Mouse (Mus musculus) heart, embryonic 11.5 days (tissue): Measurements from ENCODE around the gene Il12rb1. TPM values are rescaled to one million over a fixed set of nuclear protein-coding genes. Genes with fewer than 3 reads are reported as not detected.
A peak's percentile ranks its signal among the peaks of the same experiment; 100 is the strongest.

ENCODE experiments used
- ATAC-seq: fragments of 200-750 bp; cut with Nextera tagmentation; replicated peaks from 2 replicates; pipeline ENCODE4 v1.8.0; 2017; ENCODE audit warnings: moderate library complexity; ENCODE audit not compliant: insufficient number of reproducible peaks, low FRiP score, low TSS enrichment
- H3K27ac ChIP-seq: fragments of 300-500 bp; sonication (generic); 2 replicates; pipeline ENCODE4 v1.5.1; 2014; ENCODE audit warnings: mild to moderate bottlenecking, low read depth, low read length
- H3K27me3 ChIP-seq: fragments of 300-500 bp; sonication (generic); 2 replicates; pipeline ENCODE4 v1.6.1; 2014; ENCODE audit warnings: mild to moderate bottlenecking, low read length, mixed read lengths; ENCODE audit not compliant: control insufficient read depth, insufficient read depth
- H3K36me3 ChIP-seq: fragments of 300-500 bp; sonication (generic); 2 replicates; pipeline ENCODE4 v1.6.1; 2014; ENCODE audit warnings: mild to moderate bottlenecking, low read length, moderate library complexity, mixed read lengths; ENCODE audit not compliant: control insufficient read depth, insufficient read depth
- H3K4me1 ChIP-seq: fragments of 300-500 bp; sonication (generic); 2 replicates; pipeline ENCODE4 v1.6.1; 2014; ENCODE audit warnings: low read length; ENCODE audit not compliant: control insufficient read depth, insufficient read depth
- H3K4me2 ChIP-seq: fragments of 300-500 bp; sonication (generic); 2 replicates; pipeline ENCODE4 v1.6.1; 2014; ENCODE audit warnings: mild to moderate bottlenecking, moderate library complexity
- H3K4me3 ChIP-seq: fragments of 300-500 bp; sonication (generic); 2 replicates; pipeline ENCODE4 v1.5.1; 2014; ENCODE audit warnings: low read depth, low read length
- H3K9ac ChIP-seq: fragments of 300-500 bp; sonication (generic); 2 replicates; pipeline ENCODE4 v1.6.1; 2014; ENCODE audit warnings: mild to moderate bottlenecking, low read depth, low read length, moderate library complexity
- H3K9me3 ChIP-seq: fragments of 300-500 bp; sonication (generic); replicated peaks from 2 replicates; pipeline ENCODE4 v1.6.1; 2016; ENCODE audit warnings: low read length; ENCODE audit not compliant: control insufficient read depth
- WGBS: fragments of 180-500 bp; shearing (Covaris S2); extraction: QIAGEN DNeasy Blood & Tissue Kit; methylation state at CpG from one replicate; pipeline ENCODE4 v1.1.7; 2014; ENCODE audit not compliant: insufficient replicate concordance; 5-methylcytosine and 5-hydroxymethylcytosine counted together
- polyA plus RNA-seq: library from polyadenylated mRNA; unstranded; fragments of >200 nt; fragmentation: Nextera tagmentation; extraction: Ambion mirVana; gene quantifications from 2 replicates; pipeline ENCODE4 v1.2.1, GENCODE M21; 2014

Gene Il12rb1
- polyA plus RNA-seq, 1 experiment from 2014 or later = not detected

GRCm38 (mm10) chr8:70770748-70771147 is 37.5 kb upstream of the Il12rb1 start:
- Histone ChIP-seq H3K4me3 (no peak overlapping the region), H3K4me1 (peaks cover 25% of the 10 kb centered on the region), H3K27ac (no peak overlapping the region), H3K27me3 (peaks cover 2% of the 10 kb centered on the region; the same call in 1 of the 2 replicates), H3K9ac (no peak overlapping the region), H3K9me3 (no peaks in the 10 kb centered on the region), H3K36me3 (peaks cover 17% of the 10 kb centered on the region), H3K4me2 (no peak overlapping the region)
- no peak for ATAC-seq
- 90% methylated on average over 13 of the region's 13 CpGs for WGBS

- H3K4me2 ChIP-seq = no peak overlapping the region
- peaks cover 17% of the 10 kb centered on the region for H3K36me3 ChIP-seq
- peaks cover 2% of the 10 kb centered on the region; the same call in 1 of the 2 replicates for H3K27me3 ChIP-seq
- H3K4me1 ChIP-seq = peaks cover 23% of the 10 kb centered on the region
- 85% methylated on average over 7 of the region's 7 CpGs for WGBS
- no peak for ATAC-seq
- H3K4me3 ChIP-seq = no peak overlapping the region
- no peak overlapping the region for H3K27ac ChIP-seq
- no peak overlapping the region for H3K9ac ChIP-seq
- no peaks in the 10 kb centered on the region for H3K9me3 ChIP-seq
Observed at GRCm38 (mm10) chr8:70771217-70771616, 37.0 kb upstream of the Il12rb1 start.

- Histone ChIP-seq H3K9ac (no peak overlapping the region), H3K27ac (no peak overlapping the region), H3K4me2 (no peak overlapping the region), H3K36me3 (peaks cover 17% of the 10 kb centered on the region), H3K4me3 (no peak overlapping the region), H3K4me1 (peaks cover 15% of the 10 kb centered on the region), H3K27me3 (peaks cover 2% of the 10 kb centered on the region; the same call in 1 of the 2 replicates), H3K9me3 (no peaks in the 10 kb centered on the region)
- no peak for ATAC-seq
- WGBS = 95% methylated on average over 13 of the region's 13 CpGs
Observed at GRCm38 (mm10) chr8:70772075-70772474, 36.2 kb upstream of the Il12rb1 start.

- Histone ChIP-seq H3K4me2 (no peak overlapping the region), H3K27ac (no peak overlapping the region), H3K36me3 (peaks cover 17% of the 10 kb centered on the region), H3K27me3 (0 out of 2 replicates have a peak, but pooled peaks cover under 1% of the 10 kb centered on the region), H3K4me1 (peaks cover 19% of the 10 kb centered on the region), H3K9ac (no peak overlapping the region), H3K4me3 (no peak overlapping the region), H3K9me3 (no peaks in the 10 kb centered on the region)
- no peak for ATAC-seq
- WGBS = 83% methylated on average over 9 of the region's 9 CpGs
Observed at GRCm38 (mm10) chr8:70772890-70773289, 35.4 kb upstream of the Il12rb1 start.

GRCm38 (mm10) chr8:70773410-70773809 is 34.8 kb upstream of the Il12rb1 start:
- no peak overlapping the region for H3K27ac ChIP-seq
- H3K4me2 ChIP-seq = no peak overlapping the region
- H3K36me3 ChIP-seq = peaks cover 15% of the 10 kb centered on the region
- peaks cover 24% of the 10 kb centered on the region for H3K4me1 ChIP-seq
- no peak overlapping the region for H3K9ac ChIP-seq
- WGBS = 82% methylated on average over 5 of the region's 5 CpGs
- no peak for ATAC-seq
- H3K4me3 ChIP-seq = no peak overlapping the region
- H3K9me3 ChIP-seq = no peaks in the 10 kb centered on the region
- H3K27me3 ChIP-seq = no peaks in the 10 kb centered on the region

DNA sequence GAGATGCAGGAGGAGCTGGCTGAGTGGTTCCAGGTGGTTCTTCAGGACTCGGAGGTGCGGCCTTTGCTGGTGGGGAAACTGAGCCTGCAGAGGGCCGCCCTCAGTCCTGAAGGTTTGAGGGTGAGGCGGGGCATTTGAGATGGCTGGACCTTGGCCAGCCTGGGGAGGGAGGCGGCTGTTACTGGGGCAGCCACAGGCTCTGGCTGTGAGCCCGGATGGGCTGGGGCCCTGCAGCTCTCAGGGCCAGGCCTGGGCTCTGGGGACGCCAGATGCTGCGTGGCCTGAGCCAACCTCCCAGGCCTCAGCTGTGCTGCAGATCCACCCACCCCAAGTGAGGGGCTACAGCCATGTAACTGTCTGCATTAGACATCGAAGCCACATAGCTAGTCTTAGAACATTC is 34.4 kb upstream of the Il12rb1 start:
- Histone ChIP-seq H3K4me3 (no peak overlapping the region), H3K4me2 (no peak overlapping the region), H3K4me1 (peaks cover 24% of the 10 kb centered on the region), H3K27ac (no peak overlapping the region), H3K9ac (peak overlapping the region; percentile 39; the same call in 1 of the 2 replicates), H3K36me3 (peaks cover 10% of the 10 kb centered on the region), H3K9me3 (no peaks in the 10 kb centered on the region), H3K27me3 (no peaks in the 10 kb centered on the region)
- no peak for ATAC-seq
- WGBS = 74% methylated on average over 9 of the region's 9 CpGs

DNA sequence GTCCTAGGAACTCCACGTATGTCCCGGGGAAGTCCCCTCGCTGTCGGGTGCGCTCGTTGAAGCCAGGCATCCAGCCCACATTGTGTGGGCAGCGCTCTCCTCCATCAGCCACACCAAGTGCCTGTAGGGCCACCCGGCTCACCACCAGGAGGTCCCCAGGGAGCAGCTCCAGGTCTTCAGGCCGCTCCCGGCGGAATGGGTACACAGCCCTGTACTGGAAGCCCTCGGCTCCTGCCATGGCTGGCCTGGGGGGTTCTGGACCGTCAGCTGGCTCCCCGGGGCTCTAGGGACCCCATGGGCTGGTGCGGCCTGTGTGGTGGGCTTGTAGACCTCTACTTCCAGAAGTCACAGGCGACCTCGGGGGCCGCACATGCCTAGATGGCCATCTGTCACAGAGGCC is 33.5 kb upstream of the Il12rb1 start:
- H3K4me2 ChIP-seq = no peak overlapping the region
- H3K9me3 ChIP-seq = no peaks in the 10 kb centered on the region
- peaks cover 10% of the 10 kb centered on the region for H3K36me3 ChIP-seq
- no peak overlapping the region for H3K27ac ChIP-seq
- peaks cover 24% of the 10 kb centered on the region for H3K4me1 ChIP-seq
- ATAC-seq = no peak
- no peak overlapping the region for H3K4me3 ChIP-seq
- no peaks in the 10 kb centered on the region for H3K27me3 ChIP-seq
- no peak overlapping the region for H3K9ac ChIP-seq
- WGBS = 93% methylated on average over 18 of the region's 18 CpGs

DNA sequence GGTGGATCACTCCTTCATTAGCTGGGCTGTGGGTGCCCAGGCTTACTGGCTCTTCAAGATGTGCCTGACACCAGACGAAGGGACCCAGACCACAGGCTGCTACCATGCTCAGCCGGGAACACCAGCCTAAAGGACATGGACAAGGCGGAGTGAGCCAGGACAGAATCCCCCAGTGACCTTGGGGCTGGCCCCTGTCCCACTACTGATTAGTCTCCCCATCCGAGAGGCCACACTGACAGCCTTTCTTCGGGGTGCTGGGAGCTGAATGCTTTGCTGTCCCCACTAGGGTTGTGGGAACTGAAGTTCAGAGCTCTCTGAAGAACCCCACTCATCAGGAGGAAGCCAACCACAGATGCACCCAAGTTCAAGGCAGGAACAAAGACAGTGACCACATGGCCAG is 33.0 kb upstream of the Il12rb1 start:
- H3K4me2 ChIP-seq = peak overlapping the region; percentile 94
- H3K36me3 ChIP-seq = peaks cover 10% of the 10 kb centered on the region
- no peak for ATAC-seq
- H3K27ac ChIP-seq = no peak overlapping the region
- no peaks in the 10 kb centered on the region for H3K27me3 ChIP-seq
- no peaks in the 10 kb centered on the region for H3K9me3 ChIP-seq
- peaks cover 24% of the 10 kb centered on the region for H3K4me1 ChIP-seq
- no peak overlapping the region for H3K9ac ChIP-seq
- WGBS = 85% methylated on average over 5 of the region's 5 CpGs
- peak overlapping the region; percentile 73 for H3K4me3 ChIP-seq

- H3K36me3 ChIP-seq = peaks cover 11% of the 10 kb centered on the region
- no peaks in the 10 kb centered on the region for H3K9me3 ChIP-seq
- peak overlapping the region; percentile 97 for H3K9ac ChIP-seq
- ATAC-seq = peak; percentile 0; the same call in 1 of the 2 replicates
- H3K27me3 ChIP-seq = no peaks in the 10 kb centered on the region
- WGBS = 4% methylated on average over 34 of the region's 34 CpGs
- H3K4me2 ChIP-seq = peak overlapping the region; percentile 94
- H3K27ac ChIP-seq = peak overlapping the region; percentile 98
- H3K4me3 ChIP-seq = peak overlapping the region; percentile 73
- H3K4me1 ChIP-seq = peaks cover 24% of the 10 kb centered on the region
Observed at GRCm38 (mm10) chr8:70775851-70776495, 32.3 kb upstream of the Il12rb1 start.
